Mouse (Mus musculus) embryo, embryonic 10.5 days (tissue): ENCODE data around the gene Klhl11.

ENCODE experiments used
- DNase-seq: peaks from one replicate; pipeline ENCODE4 v3.0.0-alpha.2; 2015; ENCODE audit warnings: low spot score

Gene Klhl11

GRCm38 (mm10) chr11:100413541-100413940, 59.0 kb downstream of the Klhl11 start:
- DNase-seq, result no peak
